Mouse (Mus musculus): ENCODE measurements at regions not wholly inside any gene's neighbourhood (a gene's known extent, or its start where the extent isn't known, plus 50 kb on each side); places are given as distances from the start of the nearest gene placed in this dataset.

DNA sequence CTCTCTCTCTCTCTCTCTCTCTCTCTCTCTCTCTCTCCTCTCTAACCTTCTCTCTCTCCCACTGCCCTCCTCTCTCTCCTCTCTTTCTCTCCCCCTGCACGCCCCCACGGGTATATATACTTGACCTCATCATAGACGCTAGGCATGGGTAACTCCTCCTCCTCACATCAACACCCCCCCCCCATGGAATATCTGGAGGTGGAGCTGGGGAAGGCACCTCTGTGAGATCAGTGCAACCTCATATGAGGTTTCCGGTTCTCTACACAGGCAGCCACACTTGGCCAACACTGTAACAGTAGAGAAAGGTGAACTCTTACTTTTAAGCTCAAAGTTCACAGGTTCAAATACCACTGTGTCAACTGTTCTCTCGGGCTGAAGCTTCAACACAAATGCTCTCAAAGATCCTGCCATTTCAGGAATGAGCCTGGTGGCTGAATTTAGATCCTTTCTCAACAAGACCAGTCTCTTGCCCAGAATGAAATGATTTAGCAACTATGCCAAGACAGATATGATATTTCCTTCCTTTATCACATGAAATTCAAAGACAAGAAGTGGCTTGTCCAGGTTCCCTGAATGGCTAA is 172.1 kb upstream of the Bcl6 start:
- no peak for TF ChIP-seq CTCF (IDR thresholded peaks at IDR 0.05; ENCODE audit: borderline replicate concordance, insufficient read depth, low read length)
- TF ChIP-seq POLR2A (IDR thresholded peaks at IDR 0.05; ENCODE audit: low read depth, low read length) = no peak

All from embryonic fibroblast, embryonic 13.5 days (primary cell).